Mouse (Mus musculus) lung, postnatal 10 days (tissue): ENCODE results near the gene Alk.
A peak's percentile ranks its signal among the peaks of the same experiment; 100 is the strongest.
"Not testable (repeated sequence)": the region's sequence is repeated elsewhere in the genome, so short reads cannot be mapped to it uniquely, and the experiment has no call there.

Experiments
- DNase-seq: peaks from one replicate; pipeline ENCODE4 v3.0.0; 2021

Alk gene

GRCm38 (mm10) chr17:72527481-72527880, 76.9 kb downstream of the Alk start:
- DNase-seq: no peak

GRCm38 (mm10) chr17:72526356-72526755, 78.1 kb downstream of the Alk start:
- no peak for DNase-seq

- no peak for DNase-seq
Measured at GRCm38 (mm10) chr17:72524839-72525238, 79.6 kb downstream of the Alk start.

GRCm38 (mm10) chr17:72523006-72523405, 81.4 kb downstream of the Alk start:
- DNase-seq: no peak

GRCm38 (mm10) chr17:72522381-72522780, 82.0 kb downstream of the Alk start:
- peak; percentile 72 for DNase-seq

- no peak for DNase-seq
Measured at GRCm38 (mm10) chr17:72521353-72521752, 83.1 kb downstream of the Alk start.

GRCm38 (mm10) chr17:72510746-72511145, 93.7 kb downstream of the Alk start:
- DNase-seq: peak; percentile 15

GRCm38 (mm10) chr17:72508678-72509394, 95.6 kb downstream of the Alk start:
- DNase-seq: no peak

- DNase-seq: no peak
Measured at GRCm38 (mm10) chr17:72505213-72505612, 99.2 kb downstream of the Alk start.

- DNase-seq: no peak
Measured at GRCm38 (mm10) chr17:72504581-72504980, 99.8 kb downstream of the Alk start.

- no peak for DNase-seq
Measured at GRCm38 (mm10) chr17:72495395-72495794, 109.0 kb downstream of the Alk start.

GRCm38 (mm10) chr17:72485623-72486022, 118.8 kb downstream of the Alk start:
- DNase-seq: no peak

- DNase-seq: not testable (repeated sequence)
Measured at GRCm38 (mm10) chr17:72479260-72479659, 125.2 kb downstream of the Alk start.

GRCm38 (mm10) chr17:72477889-72478405, 126.5 kb downstream of the Alk start:
- no peak for DNase-seq

- no peak for DNase-seq
Measured at GRCm38 (mm10) chr17:72476956-72477355, 127.5 kb downstream of the Alk start.

- DNase-seq: no peak
Measured at GRCm38 (mm10) chr17:72474166-72474565, 130.3 kb downstream of the Alk start.

GRCm38 (mm10) chr17:72448477-72448876, 155.9 kb downstream of the Alk start:
- peak; percentile 40 for DNase-seq

- no peak for DNase-seq
Measured at GRCm38 (mm10) chr17:72445204-72446177, 158.9 kb downstream of the Alk start.

GRCm38 (mm10) chr17:72417451-72417850, 187.0 kb downstream of the Alk start:
- DNase-seq: no peak

GRCm38 (mm10) chr17:72414676-72415075, 189.8 kb downstream of the Alk start:
- no peak for DNase-seq

- no peak for DNase-seq
Measured at GRCm38 (mm10) chr17:72404813-72405212, 199.6 kb downstream of the Alk start.

GRCm38 (mm10) chr17:72401861-72402260, 202.6 kb downstream of the Alk start:
- DNase-seq: no peak

GRCm38 (mm10) chr17:72401349-72401748, 203.1 kb downstream of the Alk start:
- DNase-seq: no peak
